Mouse (Mus musculus) heart, postnatal 25 days (tissue): ENCODE measurements around the gene Tcf7l1. TPM values are rescaled to one million over a fixed set of nuclear protein-coding genes. Genes with fewer than 3 reads are reported as not detected.

Source experiments
- DNase-seq: peaks from one replicate; pipeline ENCODE4 v3.0.0; 2022; ENCODE audit warnings: low spot score
- intact Hi-C: fragments of 180-260 bp; cut with DNase I; formaldehyde crosslinking; loops from one replicate; pipeline ENCODE4 v1.15.1; 2025
- total RNA-seq, 2 experiments: library from RNA; stranded (reverse); gene quantifications; 2 replicates each; pipeline ENCODE4 v1.2.3; 2021

Gene Tcf7l1
- total RNA-seq, 2 experiments from 2014 or later: 10.4 to 11.8 TPM

DNA sequence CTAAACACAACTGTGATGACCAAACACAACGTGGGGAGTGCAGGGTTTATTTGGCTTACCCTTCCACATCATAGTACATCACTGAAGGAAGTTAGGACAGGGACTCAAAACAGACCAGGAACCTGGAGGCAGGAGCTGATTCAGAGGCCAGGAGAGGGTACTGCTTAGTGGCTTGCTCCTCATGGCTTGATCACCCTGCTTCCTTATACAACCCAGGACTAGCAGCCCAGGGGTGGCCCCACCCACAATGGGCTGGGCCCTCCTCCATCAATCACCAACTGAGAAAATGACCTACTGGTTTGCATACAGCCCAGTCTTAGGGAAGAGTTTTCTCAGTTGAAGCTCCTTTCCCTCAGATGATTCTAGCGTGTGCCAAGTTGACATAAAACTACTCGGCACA lies 68.2 kb downstream of the Tcf7l1 start:
- intact Hi-C loops: no loop called here
- DNase-seq: no peak

DNA sequence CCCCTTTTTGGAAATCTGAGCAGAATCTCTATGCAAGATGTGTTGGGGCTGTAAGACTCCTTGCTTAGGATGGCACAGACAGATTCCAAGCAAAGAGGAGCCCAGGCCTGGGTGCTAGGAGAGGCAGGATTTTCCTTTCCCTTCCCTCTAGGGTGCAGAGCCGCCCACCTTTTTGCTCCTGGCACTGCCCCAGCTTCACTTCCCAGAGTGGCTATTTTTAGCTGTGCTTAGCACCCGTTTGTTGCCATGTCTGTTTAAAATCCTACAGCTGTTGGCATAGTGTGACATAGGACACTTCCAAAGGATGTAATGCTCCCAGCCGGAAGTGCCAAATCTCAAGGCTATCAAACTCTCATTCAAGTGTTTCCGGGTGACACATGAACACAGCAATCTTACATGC lies 74.3 kb downstream of the Tcf7l1 start:
- intact Hi-C loops: loop anchor here (5.0 kb wide), 1 partner anchor 83 kb away; no protein-coding TSS in a partner anchor
- no peak for DNase-seq

DNA sequence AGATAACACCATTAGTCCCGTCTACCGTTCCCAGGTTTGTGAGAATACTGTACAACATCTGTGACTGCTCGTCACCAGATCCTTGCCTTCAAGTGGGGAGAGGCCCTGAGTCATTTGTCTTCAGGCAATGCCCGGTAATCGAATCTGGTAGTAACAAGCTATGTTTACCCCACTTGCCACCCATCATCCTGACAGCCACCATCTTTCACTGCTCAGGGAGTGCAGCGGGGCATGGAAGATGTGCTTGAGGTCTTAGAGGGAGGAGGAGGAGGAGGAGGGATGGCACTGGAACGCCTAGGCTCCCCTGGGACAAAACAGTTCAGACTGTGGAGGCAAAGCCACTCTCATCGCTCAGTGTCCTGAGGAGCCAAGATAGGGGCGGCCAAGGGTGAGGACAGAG lies 74.8 kb downstream of the Tcf7l1 start:
- no peak for DNase-seq
- intact Hi-C loops: loop anchor here (5.0 kb wide), 1 partner anchor 83 kb away; no protein-coding TSS in a partner anchor

DNA sequence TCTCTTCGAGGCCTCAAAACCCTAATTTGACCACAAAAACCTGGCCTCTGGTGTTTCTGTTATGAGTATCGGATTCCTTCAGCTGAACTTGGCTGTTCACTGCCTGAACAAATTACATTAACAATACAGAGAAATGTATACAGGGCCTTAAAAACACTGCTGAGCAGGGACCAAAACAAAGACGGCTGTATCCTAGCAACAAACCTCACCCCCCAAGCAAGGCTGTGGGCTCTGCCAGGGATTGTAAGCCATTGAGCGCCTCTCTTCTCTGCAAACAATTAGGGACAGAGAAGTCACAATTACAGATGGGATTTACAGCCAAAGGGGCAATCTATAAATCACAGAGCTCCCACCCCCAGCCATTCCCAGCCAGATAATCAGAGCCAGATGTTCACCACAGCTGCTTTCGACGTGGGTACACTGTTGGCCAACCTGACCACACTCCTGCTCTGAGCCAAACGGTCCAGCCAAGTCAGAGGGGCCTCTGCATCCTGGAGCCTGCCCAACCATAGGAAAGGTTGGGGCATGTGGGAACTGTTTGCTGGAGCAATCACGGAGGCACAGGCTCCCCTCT lies 77.5 kb downstream of the Tcf7l1 start:
- no peak for DNase-seq
- intact Hi-C loops: loop anchor here (5.0 kb wide), 1 partner anchor 86 kb away; no protein-coding TSS in a partner anchor

DNA sequence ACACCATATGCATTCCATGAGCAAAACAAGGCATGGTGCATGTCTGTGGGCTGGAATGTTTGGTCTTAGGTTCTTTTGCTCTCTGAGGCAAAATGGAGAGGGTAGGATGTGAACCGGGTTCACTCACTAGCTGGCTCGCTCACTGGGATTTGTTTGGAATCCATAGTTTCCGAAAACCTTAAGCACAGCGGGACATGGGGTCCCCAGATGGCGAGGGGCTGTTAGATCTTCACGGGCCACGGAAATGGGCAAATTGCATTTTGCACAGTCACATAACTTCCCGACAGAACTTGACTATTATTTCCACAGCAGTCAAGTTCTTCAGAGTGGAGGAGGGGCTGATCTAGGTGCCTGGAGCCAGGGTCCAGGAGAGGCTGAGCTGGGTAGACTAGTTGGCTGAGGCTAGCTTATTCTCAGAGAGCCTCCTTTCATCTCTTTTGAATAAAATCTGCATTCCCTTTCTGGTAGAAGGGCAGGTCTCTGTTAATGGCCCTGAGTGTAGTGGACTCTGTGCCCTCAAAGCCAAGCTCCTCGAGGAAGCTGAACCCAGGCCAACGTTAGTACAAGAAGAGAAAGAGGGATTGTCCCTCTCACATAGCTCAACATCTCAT lies 78.1 kb downstream of the Tcf7l1 start:
- DNase-seq: no peak
- intact Hi-C loops: loop anchor here (5.0 kb wide), 1 partner anchor 86 kb away; no protein-coding TSS in a partner anchor

DNA sequence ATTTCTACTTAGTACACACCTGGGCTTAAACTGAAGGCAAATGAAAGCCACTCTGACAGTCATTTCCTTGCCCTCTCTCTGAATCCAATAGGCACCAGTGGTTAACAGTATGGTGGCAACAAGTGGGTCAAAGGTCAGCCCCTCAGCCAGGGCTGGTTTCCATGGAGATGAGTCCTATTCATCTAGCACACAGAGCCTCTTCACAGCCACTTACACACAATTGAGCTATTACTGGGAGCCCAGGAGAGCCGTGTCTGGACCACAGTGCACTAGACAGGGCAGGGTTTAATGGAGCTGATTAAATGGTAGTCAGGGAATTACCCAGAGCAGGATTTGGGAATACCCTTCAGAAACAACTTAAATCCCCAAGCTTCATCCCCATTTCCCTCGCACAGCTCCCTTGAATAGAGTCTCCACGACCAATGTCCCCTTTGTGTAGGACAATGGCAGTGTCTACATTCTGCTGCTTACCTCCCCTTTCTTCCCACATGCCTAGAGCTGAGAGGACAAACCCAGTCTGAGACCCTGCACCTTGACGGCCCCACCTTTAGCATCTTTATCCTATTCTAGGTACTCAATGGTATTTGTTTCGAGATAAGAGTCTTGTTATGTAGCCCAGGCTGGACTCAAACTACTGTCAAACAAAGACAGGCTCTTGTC lies 89.5 kb downstream of the Tcf7l1 start:
- no peak for DNase-seq
- intact Hi-C loops: no loop called here

DNA sequence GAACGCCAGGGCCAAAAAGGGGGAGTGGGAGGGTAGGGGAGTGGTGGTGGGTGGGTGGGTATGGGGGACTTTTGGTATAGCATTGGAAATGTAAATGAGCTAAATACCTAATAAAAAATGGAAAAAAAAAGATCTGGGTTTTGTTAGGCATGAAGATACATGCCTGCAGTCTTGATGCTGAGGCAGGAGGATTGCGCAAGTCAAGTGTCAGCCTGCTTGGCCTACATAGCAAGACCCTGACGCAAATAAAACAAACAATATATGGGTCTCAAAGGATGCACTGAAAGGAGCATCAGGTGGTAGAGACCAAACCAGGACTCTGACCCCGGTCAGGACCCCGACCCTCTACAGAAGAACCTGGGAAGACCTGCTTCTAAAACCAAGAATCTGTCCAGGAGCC lies 90.5 kb downstream of the Tcf7l1 start:
- intact Hi-C loops: no loop called here
- no peak for DNase-seq

DNA sequence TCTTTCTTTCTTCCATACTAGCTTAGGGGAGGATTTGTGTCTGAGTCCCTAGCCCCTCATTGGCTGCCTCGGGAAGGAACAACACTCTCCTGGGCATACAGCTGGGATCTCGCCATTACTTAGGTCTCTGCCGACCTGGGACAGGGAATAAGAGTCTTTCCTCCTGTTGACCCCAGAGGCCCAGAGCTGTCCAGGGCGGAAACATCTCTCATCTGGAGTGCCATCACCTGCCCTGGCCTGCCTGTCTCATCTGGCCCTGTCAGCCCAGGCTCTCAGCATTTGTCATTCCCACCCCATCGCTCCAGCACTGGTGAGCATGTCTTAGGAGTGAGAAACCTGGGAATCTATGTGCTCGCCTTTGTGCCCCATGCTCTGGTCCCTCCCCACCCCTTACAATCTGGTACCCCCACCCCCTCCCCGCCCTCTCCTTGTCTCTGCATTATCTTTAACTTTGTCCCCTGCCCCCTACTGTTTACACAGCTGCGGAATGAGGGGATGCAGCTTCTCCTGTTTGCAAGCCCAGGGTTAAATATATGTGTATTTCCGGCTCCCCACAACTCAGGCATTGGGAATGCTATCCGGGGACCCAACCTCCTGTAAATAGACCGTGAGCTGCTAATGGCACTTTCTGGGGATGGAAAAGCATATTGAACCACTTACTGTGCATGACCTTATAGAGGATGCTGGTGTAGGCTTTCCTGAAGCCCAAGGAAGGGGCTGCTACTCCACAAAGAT lies 92.3 kb downstream of the Tcf7l1 start:
- intact Hi-C loops: no loop called here
- DNase-seq: no peak

DNA sequence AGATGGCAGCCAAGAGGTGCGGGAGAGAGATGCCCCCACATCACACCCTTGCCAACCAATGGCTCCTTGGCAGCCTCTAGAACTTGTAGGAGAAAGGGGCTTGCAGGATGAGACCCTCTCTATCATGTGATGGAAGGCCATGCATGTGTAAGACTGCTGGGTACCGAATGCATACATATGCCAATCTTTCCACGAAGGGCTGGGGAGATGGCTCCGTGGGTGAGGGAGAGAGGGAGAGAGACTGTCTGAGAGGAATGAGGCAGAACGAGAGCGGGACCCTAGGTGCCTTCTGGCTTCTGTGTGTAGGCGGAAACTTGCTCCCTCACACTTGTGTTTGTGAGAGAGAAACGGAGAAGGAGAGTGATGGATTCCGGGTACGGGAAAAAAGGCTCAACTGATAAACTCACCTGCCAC lies 94.3 kb downstream of the Tcf7l1 start:
- no peak for DNase-seq
- intact Hi-C loops: no loop called here

DNA sequence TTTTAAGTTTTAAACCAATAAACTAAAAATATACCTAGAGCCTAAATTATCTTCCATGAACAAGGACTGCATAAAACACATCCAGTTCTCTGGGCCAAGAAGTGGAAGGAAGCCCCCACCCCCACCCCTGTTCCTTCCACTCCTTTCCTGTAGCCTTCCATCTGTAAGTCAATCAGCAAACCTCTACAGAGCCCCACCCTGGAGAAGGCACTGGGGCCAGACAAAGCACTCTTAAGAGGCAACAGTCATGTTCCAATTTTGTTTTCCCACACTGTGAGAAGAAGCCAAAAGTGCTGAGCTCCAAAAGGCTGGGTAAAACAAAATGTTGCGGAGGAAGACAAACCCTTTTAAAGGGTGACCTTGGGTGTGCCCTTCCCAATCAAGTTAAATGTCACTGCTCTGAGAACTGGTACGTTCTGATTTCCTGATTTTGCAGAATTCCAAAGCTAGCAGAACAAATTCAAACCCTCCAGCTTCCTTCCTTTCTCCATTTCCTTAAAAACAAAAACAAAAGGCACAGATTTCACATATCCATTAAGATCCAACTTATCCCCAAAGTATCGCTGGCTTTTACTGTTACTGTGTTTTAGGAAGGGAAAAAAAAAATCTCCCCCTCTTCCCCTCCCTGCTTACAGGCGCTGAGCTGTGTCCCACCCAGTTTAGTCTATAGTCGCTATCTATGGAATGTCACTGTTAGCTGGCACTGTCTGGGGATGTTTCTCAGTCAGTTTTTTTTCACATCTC lies 94.8 kb downstream of the Tcf7l1 start:
- intact Hi-C loops: no loop called here
- no peak for DNase-seq

DNA sequence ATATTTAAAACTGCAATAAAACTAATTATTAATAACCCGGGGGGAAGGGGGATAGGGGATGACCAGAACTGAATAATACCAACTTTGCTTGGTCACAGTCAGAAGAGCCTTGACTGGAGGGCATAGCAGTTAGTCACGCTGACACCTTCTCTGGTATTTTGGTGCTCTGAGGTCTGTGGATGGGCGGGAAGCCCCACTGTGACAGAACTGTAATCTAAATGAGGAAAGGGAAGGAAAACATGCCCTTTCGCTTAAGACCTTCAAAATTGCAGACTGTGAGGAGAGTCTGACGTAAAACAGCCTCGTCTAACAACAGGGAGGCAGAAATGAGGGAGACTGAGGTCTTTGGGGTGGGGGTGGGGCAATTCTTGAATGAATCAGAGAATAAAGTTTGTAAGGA lies 96.6 kb downstream of the Tcf7l1 start:
- intact Hi-C loops: no loop called here
- no peak for DNase-seq

DNA sequence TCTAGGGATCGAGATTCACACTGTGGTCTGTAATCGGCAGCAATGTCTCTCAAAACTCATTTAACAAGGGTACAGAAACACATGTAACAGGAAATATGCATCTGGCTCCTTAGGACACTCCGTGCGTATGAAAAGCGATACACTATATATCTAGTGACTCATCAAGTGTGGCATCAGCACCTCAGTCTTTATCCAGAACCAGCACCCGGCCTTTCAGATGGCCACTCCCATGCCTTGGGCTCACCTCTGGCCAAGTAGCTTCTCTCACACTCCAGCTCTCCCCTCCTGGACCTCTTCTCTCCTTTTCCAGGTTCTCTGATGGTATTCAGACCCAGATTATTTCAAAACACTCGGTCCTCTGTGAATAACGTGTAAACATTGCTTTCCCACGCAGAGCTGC lies 97.5 kb downstream of the Tcf7l1 start:
- DNase-seq: no peak
- intact Hi-C loops: no loop called here

DNA sequence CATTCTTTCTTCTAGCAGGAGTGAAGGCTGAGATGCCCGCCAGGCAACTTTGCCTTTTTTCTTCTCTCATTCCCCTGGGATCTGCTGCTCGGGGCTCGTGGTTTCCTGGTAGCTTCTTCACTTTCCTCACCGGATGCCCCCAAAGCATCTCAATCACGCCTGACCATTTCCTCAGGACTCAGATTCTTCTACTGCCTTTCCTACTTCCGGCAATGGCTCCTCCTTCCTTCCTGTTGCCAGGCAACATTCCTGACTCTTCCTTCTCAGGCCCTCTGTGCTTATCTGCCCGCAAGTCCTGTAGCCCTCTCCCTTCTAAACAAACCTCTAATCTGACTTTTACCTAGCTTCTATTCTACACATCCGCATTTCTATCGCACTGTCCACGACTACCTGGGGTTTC lies 98.5 kb downstream of the Tcf7l1 start:
- DNase-seq: no peak
- intact Hi-C loops: no loop called here

DNA sequence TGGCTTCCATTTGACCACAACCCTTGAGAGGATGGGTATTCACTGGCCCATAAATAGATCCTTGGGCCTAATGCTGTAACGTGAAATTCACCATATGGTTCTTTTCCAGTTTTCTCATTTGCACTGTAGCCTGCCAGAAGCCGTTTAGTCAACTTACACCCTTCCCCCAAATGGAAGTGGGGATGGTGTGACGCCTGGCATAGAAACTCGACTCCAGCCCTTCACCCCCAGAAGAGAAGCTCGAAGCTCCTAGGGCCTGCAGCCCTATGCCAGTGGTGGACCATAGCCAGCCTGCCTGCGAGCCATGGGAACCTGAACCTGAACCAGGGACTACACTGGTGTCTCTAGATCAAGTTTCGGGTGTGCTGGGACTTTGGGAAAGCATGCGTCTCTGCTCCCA lies 99.1 kb downstream of the Tcf7l1 start:
- no peak for DNase-seq
- intact Hi-C loops: no loop called here

DNA sequence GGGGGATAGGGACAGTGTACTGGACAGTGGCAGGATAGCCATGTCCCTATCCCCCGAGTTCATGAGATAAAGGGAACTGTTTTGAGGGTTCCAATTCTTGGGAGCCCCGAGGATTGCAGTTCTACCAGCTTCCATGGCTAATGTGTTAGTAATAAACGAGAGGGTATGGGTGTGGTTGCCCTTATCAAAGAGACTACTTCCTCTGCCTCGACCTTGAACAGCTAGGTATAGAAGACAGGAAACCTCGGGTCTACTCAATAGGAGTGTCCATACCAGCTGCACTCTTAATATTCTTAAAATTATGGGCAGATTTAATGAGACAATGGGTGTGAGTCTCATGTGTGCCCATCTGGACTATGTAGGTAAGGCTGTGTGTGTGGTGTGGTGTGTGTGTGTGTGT lies 100.0 kb downstream of the Tcf7l1 start:
- intact Hi-C loops: no loop called here
- DNase-seq: no peak

DNA sequence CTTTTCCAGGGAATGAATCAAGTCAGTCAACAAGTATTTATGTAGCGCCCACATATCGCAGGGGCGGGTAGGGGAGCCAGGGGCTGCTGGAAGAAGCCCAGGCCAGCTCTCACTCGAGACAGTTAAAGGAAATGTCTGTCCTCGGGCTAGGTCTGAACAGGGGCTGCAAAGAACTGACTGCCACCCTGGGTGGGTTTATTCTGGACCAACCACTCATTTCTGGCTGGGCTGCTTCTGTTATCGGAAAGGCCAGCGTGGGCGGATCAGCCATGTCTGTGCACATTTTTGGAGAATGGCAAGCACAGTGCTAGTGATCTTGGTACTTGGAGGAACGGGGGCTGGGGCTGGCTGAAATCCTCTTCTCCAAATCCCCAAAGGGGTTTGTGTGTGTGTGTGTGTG lies 103.9 kb downstream of the Tcf7l1 start:
- DNase-seq: peak; percentile 53

DNA sequence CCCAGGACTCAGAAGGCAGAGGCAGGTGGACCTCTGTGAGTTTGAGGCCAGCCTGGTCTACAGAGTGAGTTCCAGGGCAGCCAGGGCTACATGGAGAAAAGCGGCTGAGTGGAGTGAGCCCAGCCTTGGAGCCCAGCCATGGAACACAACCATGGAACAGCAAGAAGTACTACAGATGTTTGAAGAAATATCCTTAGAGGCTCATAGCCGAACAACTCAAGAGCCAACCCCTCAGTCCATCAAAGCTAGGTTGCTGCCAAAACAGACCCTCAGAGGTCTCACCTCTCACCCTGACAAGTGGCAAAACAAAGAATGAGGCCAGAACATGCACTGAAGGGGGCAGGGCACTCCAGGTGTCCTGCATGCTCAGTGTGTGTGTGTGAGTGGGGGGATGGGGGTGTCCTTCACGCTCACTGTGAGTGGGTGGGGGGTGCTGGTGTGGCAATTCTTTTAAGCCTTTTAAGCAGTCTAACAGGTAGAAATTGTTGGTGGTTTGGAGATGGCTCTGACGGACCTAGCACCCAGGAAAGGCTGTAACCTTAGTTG lies 104.7 kb downstream of the Tcf7l1 start:
- intact Hi-C loops: loop anchor here (5.0 kb wide), 1 partner anchor 53 kb away; no protein-coding TSS in a partner anchor

More for the DNA sequence above, 103.9 kb downstream of the Tcf7l1 start:
- intact Hi-C loops: no loop called here

DNA sequence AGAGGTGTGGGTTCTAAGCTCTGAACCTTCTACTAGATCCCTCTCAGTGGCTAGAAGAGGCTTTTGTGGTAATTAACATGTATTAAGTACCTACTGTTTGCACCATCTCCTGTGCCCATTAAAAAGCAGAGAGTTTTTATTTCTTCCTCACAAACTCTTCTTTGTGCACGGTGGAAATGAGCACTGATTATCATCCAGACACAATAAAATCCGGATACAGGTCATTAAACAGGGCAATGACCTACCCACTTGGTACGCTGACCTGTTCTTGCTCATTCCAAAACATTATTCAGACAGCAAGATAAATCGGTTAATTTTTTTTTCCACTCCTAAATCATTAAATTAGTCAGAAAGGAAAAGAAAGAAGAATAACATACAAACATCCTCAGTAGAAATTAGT lies 106.8 kb downstream of the Tcf7l1 start:
- intact Hi-C loops: loop anchor here (5.0 kb wide), 1 partner anchor 55 kb away; no protein-coding TSS in a partner anchor
- no peak for DNase-seq

More for the DNA sequence above, 104.7 kb downstream of the Tcf7l1 start:
- DNase-seq: no peak

DNA sequence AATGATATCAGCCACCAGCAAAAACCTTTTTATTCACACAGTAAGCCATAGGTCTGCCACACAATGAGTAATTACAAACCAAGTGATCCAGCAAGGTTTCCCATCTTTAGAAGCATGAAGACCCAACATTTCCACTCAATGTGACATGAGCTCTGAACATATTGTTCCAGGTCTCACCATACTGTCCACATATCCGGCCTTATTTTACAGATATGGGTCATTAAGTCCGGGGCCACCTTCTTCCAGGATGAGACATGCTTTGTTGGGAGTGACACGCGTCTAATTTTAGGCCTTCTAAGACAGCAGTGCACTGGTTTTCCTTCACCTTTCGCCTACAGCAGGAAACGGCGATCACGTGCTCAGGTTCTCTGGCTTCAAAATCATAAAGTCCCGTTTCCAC lies 108.1 kb downstream of the Tcf7l1 start:
- intact Hi-C loops: loop anchor here (5.0 kb wide), 1 partner anchor 56 kb away; no protein-coding TSS in a partner anchor
- DNase-seq: no peak
